Mouse (Mus musculus): ENCODE measurements around the gene Calu. TPM values are rescaled to one million over a fixed set of nuclear protein-coding genes. Genes with fewer than 3 reads are reported as not detected.
A peak's percentile ranks its signal among the peaks of the same experiment; 100 is the strongest.
"Not testable (repeated sequence)": the region's sequence is repeated elsewhere in the genome, so short reads cannot be mapped to it uniquely, and the experiment has no call there.

The Calu gene
- polyA plus RNA-seq, 1 experiment from 2014 or later = 291 TPM

DNA sequence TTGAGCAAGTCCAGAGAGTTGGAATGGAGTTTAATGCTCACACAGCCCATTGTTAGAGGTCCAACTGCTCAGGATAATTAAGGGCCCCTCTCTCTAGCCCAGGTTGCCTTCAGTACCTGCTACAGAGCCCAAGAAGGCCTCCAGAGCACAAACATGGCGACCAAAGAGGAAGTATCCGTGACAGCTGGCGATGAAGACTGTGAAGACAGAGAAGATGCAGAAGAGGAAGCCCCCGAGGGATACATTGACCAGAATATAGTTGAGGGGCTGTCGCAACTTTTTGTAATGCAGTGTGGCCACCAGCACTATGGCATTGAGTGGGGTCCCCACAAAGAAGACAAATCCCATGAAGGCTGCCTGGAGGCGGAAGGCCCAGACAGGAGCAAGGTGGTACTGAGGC lies 32.1 kb downstream of the Calu start:
- H3K27me3 ChIP-seq (ENCODE audit: control insufficient read depth, insufficient read depth, low read length) = no peaks in the 10 kb centered on the region
- no peak overlapping the region for H3K4me3 ChIP-seq (ENCODE audit: low read depth, low read length)
- H3K4me1 ChIP-seq (ENCODE audit: control insufficient read depth, insufficient read depth, low read length) = no peaks in the 10 kb centered on the region
- H3K27ac ChIP-seq (ENCODE audit: low read depth, low read length) = no peak overlapping the region
- no peak overlapping the region for H3K9ac ChIP-seq (ENCODE audit: low read length)
- H3K4me2 ChIP-seq (ENCODE audit: low read depth) = no peak overlapping the region
- no peak for DNase-seq (ENCODE audit: low spot score)
- H3K9me3 ChIP-seq (ENCODE audit: control insufficient read depth, low read length) = no peaks in the 10 kb centered on the region
- 92% methylated on average over 6 of the region's 6 CpGs for WGBS
- no peak for ATAC-seq (ENCODE audit: insufficient read depth, low FRiP score, low TSS enrichment)
- peaks cover 5% of the 10 kb centered on the region; the same call in 1 of the 2 replicates for H3K36me3 ChIP-seq (ENCODE audit: control insufficient read depth, insufficient read depth, low read length)

DNA sequence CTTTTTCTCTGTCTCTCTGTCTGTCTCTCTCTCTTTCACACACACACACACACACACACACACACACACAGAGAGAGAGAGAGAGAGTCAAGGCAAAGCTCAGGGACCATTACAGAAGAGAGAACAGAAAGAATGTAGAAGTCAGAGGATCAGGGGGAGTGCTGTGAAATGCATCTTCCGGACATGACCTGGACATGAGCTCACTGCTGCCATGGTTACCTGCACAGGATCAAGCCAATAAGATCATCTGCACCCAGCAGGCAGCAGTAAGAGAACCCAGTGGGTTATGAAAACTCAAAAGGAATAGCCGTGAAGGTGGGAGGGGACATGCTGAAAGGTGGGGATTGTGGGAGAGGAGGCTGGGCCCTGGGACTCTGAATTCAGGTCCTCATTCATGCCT lies 34.6 kb downstream of the Calu start:
- no peaks in the 10 kb centered on the region for H3K36me3 ChIP-seq (ENCODE audit: control insufficient read depth, insufficient read depth, low read length)
- WGBS = 62% methylated on average over 2 of the region's 2 CpGs
- H3K9me3 ChIP-seq (ENCODE audit: control insufficient read depth, low read length) = no peaks in the 10 kb centered on the region
- H3K4me3 ChIP-seq (ENCODE audit: low read depth, low read length) = no peak overlapping the region
- ATAC-seq (ENCODE audit: insufficient read depth, low FRiP score, low TSS enrichment) (no peak), DNase-seq (ENCODE audit: low spot score) (no peak)
- no peak overlapping the region for H3K27ac ChIP-seq (ENCODE audit: low read depth, low read length)
- no peak overlapping the region for H3K4me2 ChIP-seq (ENCODE audit: low read depth)
- H3K27me3 ChIP-seq (ENCODE audit: control insufficient read depth, insufficient read depth, low read length) = no peaks in the 10 kb centered on the region
- H3K4me1 ChIP-seq (ENCODE audit: control insufficient read depth, insufficient read depth, low read length) = no peaks in the 10 kb centered on the region
- no peak overlapping the region for H3K9ac ChIP-seq (ENCODE audit: low read length)

DNA sequence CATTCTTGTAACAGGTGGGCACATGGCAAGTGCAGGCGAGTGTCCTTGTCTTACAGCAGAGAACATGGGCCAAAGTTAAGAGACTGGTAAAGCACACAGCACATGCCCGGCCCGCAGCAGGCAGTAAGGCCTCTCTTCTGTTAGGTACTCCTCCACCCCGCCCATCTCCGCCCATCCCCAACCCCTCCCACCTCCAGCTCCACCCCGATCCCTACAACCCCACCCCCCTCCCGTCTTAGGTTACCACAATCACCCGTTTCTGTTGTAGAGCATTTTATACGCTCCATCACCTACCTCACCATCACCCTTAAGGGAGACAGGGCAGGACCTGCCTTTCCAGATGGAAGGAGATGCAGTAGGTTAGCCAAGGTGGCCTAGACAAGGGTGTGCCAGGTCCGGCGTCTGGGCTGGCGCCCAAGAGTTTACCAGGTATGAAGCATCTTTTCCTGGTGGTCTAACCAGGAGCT lies 40.2 kb downstream of the Calu start, which contains the start of gene Opn1sw:
Gene Opn1sw (minus strand): TSS at position 417 of the 467 bp plus-strand sequence.
- H3K4me3 ChIP-seq (ENCODE audit: low read depth, low read length) = peak within 1 kb of the TSS; percentile 21; the same call in 1 of the 2 replicates
- no peaks in the 10 kb centered on the region for H3K27me3 ChIP-seq (ENCODE audit: control insufficient read depth, insufficient read depth, low read length)
- H3K4me1 ChIP-seq (ENCODE audit: control insufficient read depth, insufficient read depth, low read length) = peaks cover 3% of the 10 kb centered on the region; the same call in 1 of the 2 replicates
- H3K9me3 ChIP-seq (ENCODE audit: control insufficient read depth, low read length) = no peaks in the 10 kb centered on the region
- H3K9ac ChIP-seq (ENCODE audit: low read length) = 0 out of 2 replicates have a peak within 1 kb of the TSS, but pooled peaks have one; percentile 29
- H3K36me3 ChIP-seq (ENCODE audit: control insufficient read depth, insufficient read depth, low read length) = no peaks in the 10 kb centered on the region
- H3K27ac ChIP-seq (ENCODE audit: low read depth, low read length) = no peak within 1 kb of the TSS
- WGBS = 5% methylated on average over 12 of the region's 12 CpGs
- peak within 1 kb of the TSS; percentile 32 for H3K4me2 ChIP-seq (ENCODE audit: low read depth)
- peak; percentile 29 for DNase-seq (ENCODE audit: low spot score)
- no peak for ATAC-seq (ENCODE audit: insufficient read depth, low FRiP score, low TSS enrichment)

DNA sequence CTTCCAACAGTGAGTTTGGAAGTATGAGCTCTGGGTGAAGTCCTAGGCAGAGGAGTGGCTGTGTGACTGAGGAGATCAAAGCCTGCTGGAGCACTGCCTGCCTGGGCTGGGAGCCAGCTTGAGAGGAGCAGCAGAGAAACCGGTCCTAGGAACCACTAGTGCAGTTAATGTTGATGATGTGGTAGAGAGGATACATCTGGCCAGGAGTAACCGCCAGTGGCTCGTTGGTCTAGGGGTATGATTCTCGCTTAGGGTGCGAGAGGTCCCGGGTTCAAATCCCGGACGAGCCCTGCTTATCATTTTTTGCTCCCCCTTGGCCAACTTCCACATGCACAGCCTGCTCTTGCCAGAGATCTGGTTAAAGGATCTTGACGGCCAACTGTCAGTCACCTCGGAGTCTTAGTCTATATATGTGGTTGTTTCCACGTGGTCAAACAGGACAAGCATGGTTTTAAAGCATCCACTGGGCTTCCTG lies 40.8 kb downstream of the Calu start:
- Histone ChIP-seq H3K4me2 (ENCODE audit: low read depth) (peak overlapping the region; percentile 32; the same call in 1 of the 2 replicates), H3K9me3 (ENCODE audit: control insufficient read depth, low read length) (no peaks in the 10 kb centered on the region), H3K27ac (ENCODE audit: low read depth, low read length) (no peak overlapping the region), H3K4me1 (ENCODE audit: control insufficient read depth, insufficient read depth, low read length) (peaks cover 3% of the 10 kb centered on the region; the same call in 1 of the 2 replicates), H3K9ac (ENCODE audit: low read length) (no peak overlapping the region), H3K27me3 (ENCODE audit: control insufficient read depth, insufficient read depth, low read length) (no peaks in the 10 kb centered on the region), H3K36me3 (ENCODE audit: control insufficient read depth, insufficient read depth, low read length) (no peaks in the 10 kb centered on the region), H3K4me3 (ENCODE audit: low read depth, low read length) (peak overlapping the region; percentile 21; the same call in 1 of the 2 replicates)
- DNase-seq (ENCODE audit: low spot score) (peak; percentile 17), ATAC-seq (ENCODE audit: insufficient read depth, low FRiP score, low TSS enrichment) (no peak)
- 10% methylated on average over 11 of the region's 11 CpGs for WGBS

DNA sequence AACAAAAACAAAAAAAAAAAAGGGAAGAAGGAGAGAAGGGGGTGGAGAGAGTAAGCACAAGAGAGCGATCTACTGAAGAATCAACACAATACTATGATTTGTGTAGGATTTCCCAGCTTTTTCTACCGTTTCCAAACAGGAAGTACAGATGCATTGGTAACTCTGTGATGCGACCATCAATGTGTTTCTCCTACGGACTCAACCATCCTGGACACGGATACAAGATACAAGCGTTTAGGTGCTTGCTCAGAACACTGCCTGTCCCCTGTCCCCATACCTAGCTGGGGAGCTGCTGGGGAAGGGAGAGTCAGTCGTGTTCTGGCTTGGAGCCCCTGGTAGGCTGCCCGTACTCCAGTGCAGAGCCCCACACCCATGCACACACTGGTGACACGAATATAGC lies 41.6 kb downstream of the Calu start:
- no peak for DNase-seq (ENCODE audit: low spot score)
- Histone ChIP-seq H3K9me3 (ENCODE audit: control insufficient read depth, low read length) (no peaks in the 10 kb centered on the region), H3K4me3 (ENCODE audit: low read depth, low read length) (no peak overlapping the region), H3K9ac (ENCODE audit: low read length) (no peak overlapping the region), H3K4me1 (ENCODE audit: control insufficient read depth, insufficient read depth, low read length) (peaks cover 3% of the 10 kb centered on the region; the same call in 1 of the 2 replicates), H3K4me2 (ENCODE audit: low read depth) (no peak overlapping the region), H3K27ac (ENCODE audit: low read depth, low read length) (no peak overlapping the region), H3K27me3 (ENCODE audit: control insufficient read depth, insufficient read depth, low read length) (peaks cover 4% of the 10 kb centered on the region; the same call in 1 of the 2 replicates), H3K36me3 (ENCODE audit: control insufficient read depth, insufficient read depth, low read length) (no peaks in the 10 kb centered on the region)
- 54% methylated on average over 9 of the region's 9 CpGs for WGBS
- no peak for ATAC-seq (ENCODE audit: insufficient read depth, low FRiP score, low TSS enrichment)

DNA sequence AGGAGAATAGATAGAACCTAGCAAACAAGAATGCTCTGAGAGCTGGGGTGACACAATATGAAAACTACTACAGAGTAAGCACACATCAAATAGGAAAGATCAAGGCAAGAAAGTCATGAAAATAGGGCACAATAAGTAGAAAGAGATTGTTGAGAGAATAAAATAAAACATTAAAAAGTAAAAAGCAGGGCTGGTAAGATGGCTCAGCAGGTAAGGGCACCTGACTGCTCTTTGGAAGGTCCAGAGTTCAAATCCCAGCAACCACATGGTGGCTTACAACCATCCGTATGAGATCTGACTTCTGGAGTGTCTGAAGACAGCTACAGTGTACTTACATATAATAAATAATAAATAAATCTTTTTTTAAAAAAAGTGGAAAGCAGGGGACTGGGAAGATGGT lies 42.6 kb downstream of the Calu start:
- 83% methylated on average over 1 of the region's 1 CpGs for WGBS
- DNase-seq (ENCODE audit: low spot score); H3K4me3 ChIP-seq (ENCODE audit: low read depth, low read length); H3K9me3 ChIP-seq (ENCODE audit: control insufficient read depth, low read length); H3K27ac ChIP-seq (ENCODE audit: low read depth, low read length); ATAC-seq (ENCODE audit: insufficient read depth, low FRiP score, low TSS enrichment); H3K36me3 ChIP-seq (ENCODE audit: control insufficient read depth, insufficient read depth, low read length); H3K4me2 ChIP-seq (ENCODE audit: low read depth); H3K27me3 ChIP-seq (ENCODE audit: control insufficient read depth, insufficient read depth, low read length); H3K9ac ChIP-seq (ENCODE audit: low read length); H3K4me1 ChIP-seq (ENCODE audit: control insufficient read depth, insufficient read depth, low read length): not testable (repeated sequence)

DNA sequence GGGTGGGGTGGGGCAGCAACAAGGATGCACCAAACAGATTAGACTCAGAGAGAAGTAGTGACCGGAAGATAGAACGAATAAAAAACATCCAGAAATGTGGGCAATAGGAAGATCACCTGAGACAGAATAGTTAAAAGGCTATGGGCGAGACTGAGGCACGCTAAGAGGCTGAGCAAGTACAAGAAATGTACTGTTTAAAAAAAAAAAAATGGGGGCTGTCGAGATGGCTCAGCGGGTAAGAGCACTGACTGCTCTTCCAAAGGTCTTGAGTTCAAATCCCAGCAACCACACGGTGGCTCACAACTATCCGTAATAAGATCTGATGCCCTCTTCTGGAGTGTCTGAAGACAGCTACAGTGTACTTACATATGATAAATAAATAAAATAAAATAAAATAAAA lies 43.4 kb downstream of the Calu start:
- not testable (repeated sequence) for H3K27me3 ChIP-seq (ENCODE audit: control insufficient read depth, insufficient read depth, low read length); H3K9me3 ChIP-seq (ENCODE audit: control insufficient read depth, low read length); H3K9ac ChIP-seq (ENCODE audit: low read length); H3K4me2 ChIP-seq (ENCODE audit: low read depth); H3K4me1 ChIP-seq (ENCODE audit: control insufficient read depth, insufficient read depth, low read length); DNase-seq (ENCODE audit: low spot score); ATAC-seq (ENCODE audit: insufficient read depth, low FRiP score, low TSS enrichment); H3K36me3 ChIP-seq (ENCODE audit: control insufficient read depth, insufficient read depth, low read length); H3K27ac ChIP-seq (ENCODE audit: low read depth, low read length); H3K4me3 ChIP-seq (ENCODE audit: low read depth, low read length)
- 76% methylated on average over 8 of the region's 8 CpGs for WGBS

DNA sequence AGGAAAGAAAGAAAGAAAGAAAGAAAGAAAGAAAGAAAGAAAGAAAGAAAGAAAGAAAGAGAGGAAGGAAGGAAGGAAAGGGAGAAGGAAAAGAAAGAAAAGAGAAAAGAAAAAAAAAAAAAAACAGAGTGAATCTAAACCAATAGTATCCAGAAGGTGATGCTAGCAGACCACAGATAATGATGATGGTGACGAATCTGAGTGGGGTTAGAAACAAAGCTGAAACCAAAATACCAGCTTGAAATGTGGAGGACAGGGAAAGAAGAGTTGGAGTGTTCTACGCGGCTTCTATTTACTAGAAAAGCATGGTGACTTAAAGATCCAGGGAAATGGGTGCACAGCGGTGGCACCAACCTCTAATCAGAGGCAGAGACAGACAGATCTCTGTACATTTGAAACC lies 43.9 kb downstream of the Calu start:
- peaks cover 6% of the 10 kb centered on the region; the same call in 1 of the 2 replicates for H3K27me3 ChIP-seq (ENCODE audit: control insufficient read depth, insufficient read depth, low read length)
- no peak for ATAC-seq (ENCODE audit: insufficient read depth, low FRiP score, low TSS enrichment)
- WGBS = 72% methylated on average over 4 of the region's 4 CpGs
- H3K9me3 ChIP-seq (ENCODE audit: control insufficient read depth, low read length) = no peaks in the 10 kb centered on the region
- no peak overlapping the region for H3K4me2 ChIP-seq (ENCODE audit: low read depth)
- peaks cover 3% of the 10 kb centered on the region; the same call in 1 of the 2 replicates for H3K4me1 ChIP-seq (ENCODE audit: control insufficient read depth, insufficient read depth, low read length)
- DNase-seq (ENCODE audit: low spot score) = no peak
- H3K4me3 ChIP-seq (ENCODE audit: low read depth, low read length) = no peak overlapping the region
- no peak overlapping the region for H3K27ac ChIP-seq (ENCODE audit: low read depth, low read length)
- H3K36me3 ChIP-seq (ENCODE audit: control insufficient read depth, insufficient read depth, low read length) = no peaks in the 10 kb centered on the region
- no peak overlapping the region for H3K9ac ChIP-seq (ENCODE audit: low read length)

DNA sequence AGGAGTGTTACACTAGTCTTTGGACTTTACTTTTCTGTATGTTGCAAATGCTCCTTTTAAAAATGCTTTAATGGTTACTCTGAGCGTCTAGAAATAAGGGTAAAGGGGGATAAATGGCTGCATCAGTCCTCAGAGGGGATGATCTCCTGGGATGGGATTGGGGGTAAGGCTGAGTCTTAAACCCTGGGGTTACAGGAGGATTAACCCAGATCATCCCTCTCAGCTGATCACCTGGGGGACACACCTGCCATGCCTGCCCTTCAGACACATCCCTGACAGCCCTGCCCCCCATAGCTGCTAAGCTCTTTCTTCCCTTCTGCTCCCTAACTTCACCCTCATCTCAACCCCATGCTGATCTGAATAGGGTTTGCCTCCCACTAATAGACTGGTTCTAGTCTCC lies 46.4 kb downstream of the Calu start:
- Histone ChIP-seq H3K27ac (ENCODE audit: low read depth, low read length) (no peak overlapping the region), H3K9me3 (ENCODE audit: control insufficient read depth, low read length) (no peaks in the 10 kb centered on the region), H3K4me2 (ENCODE audit: low read depth) (no peak overlapping the region), H3K4me3 (ENCODE audit: low read depth, low read length) (no peak overlapping the region), H3K4me1 (ENCODE audit: control insufficient read depth, insufficient read depth, low read length) (peaks cover 4% of the 10 kb centered on the region; the same call in 1 of the 2 replicates), H3K36me3 (ENCODE audit: control insufficient read depth, insufficient read depth, low read length) (no peaks in the 10 kb centered on the region), H3K9ac (ENCODE audit: low read length) (no peak overlapping the region), H3K27me3 (ENCODE audit: control insufficient read depth, insufficient read depth, low read length) (peaks cover 6% of the 10 kb centered on the region; the same call in 1 of the 2 replicates)
- DNase-seq (ENCODE audit: low spot score) = no peak
- WGBS = 64% methylated on average over 1 of the region's 1 CpGs
- ATAC-seq (ENCODE audit: insufficient read depth, low FRiP score, low TSS enrichment) = no peak
